Mouse (Mus musculus) T-helper 1 cell (primary cell): ENCODE results near the gene Gm38431.

Experiments
- in situ Hi-C: fragments of 300-600 bp; cut with MboI, MseI; formaldehyde crosslinking; loops from one replicate; pipeline ENCODE4 v1.15.1; 2025; ENCODE audit warnings: high pct_unique_total_duplicates

Gm38431 gene

GRCm38 (mm10) chr9:21091707-21092320 is at the start of gene Gm38431, which contains the start of gene Raver1:
Gene Gm38431, minus strand, starts transcription at chr9:21091997.
Gene Raver1, minus strand, starts transcription at chr9:21092008.
- in situ Hi-C loops, result no loop called here

GRCm38 (mm10) chr9:21138386-21138785 is 46.6 kb upstream of the Gm38431 start:
- in situ Hi-C loops, result no loop called here

GRCm38 (mm10) chr9:21137229-21137628 is 45.4 kb upstream of the Gm38431 start:
- in situ Hi-C loops, result no loop called here

GRCm38 (mm10) chr9:21136401-21136800 is 44.6 kb upstream of the Gm38431 start:
- in situ Hi-C loops, result no loop called here

GRCm38 (mm10) chr9:21135941-21136381 is 44.2 kb upstream of the Gm38431 start:
- in situ Hi-C loops, result no loop called here

GRCm38 (mm10) chr9:21135329-21135890 is 43.6 kb upstream of the Gm38431 start:
- in situ Hi-C loops, result no loop called here

- in situ Hi-C loops, result no loop called here
These were observed 43.0 kb upstream of the Gm38431 start for GRCm38 (mm10) chr9:21134595-21135328.

- in situ Hi-C loops, result no loop called here
These were observed 41.4 kb upstream of the Gm38431 start for GRCm38 (mm10) chr9:21133064-21133707.

GRCm38 (mm10) chr9:21132102-21132775 is 40.4 kb upstream of the Gm38431 start:
- in situ Hi-C loops, result no loop called here

GRCm38 (mm10) chr9:21131059-21131956 is 39.5 kb upstream of the Gm38431 start, which contains the start of gene Tyk2:
Gene Tyk2, minus strand, starts transcription at chr9:21131243.
- in situ Hi-C loops, result no loop called here

GRCm38 (mm10) chr9:21126259-21126627 is 34.4 kb upstream of the Gm38431 start:
- in situ Hi-C loops, result no loop called here

GRCm38 (mm10) chr9:21125502-21126258 is 33.9 kb upstream of the Gm38431 start:
- in situ Hi-C loops, result no loop called here

- in situ Hi-C loops, result no loop called here
These were observed 33.0 kb upstream of the Gm38431 start for GRCm38 (mm10) chr9:21124837-21125236.

- in situ Hi-C loops, result no loop called here
These were observed 29.7 kb upstream of the Gm38431 start for GRCm38 (mm10) chr9:21121483-21121882.

- in situ Hi-C loops, result no loop called here
These were observed 25.3 kb upstream of the Gm38431 start for GRCm38 (mm10) chr9:21117073-21117472.

GRCm38 (mm10) chr9:21115105-21115504 is 23.3 kb upstream of the Gm38431 start:
- in situ Hi-C loops, result no loop called here

- in situ Hi-C loops, result no loop called here
These were observed 22.4 kb upstream of the Gm38431 start for GRCm38 (mm10) chr9:21114190-21114589.

GRCm38 (mm10) chr9:21113751-21114150 is 22.0 kb upstream of the Gm38431 start:
- in situ Hi-C loops, result no loop called here

- in situ Hi-C loops, result no loop called here
These were observed 15.9 kb upstream of the Gm38431 start for GRCm38 (mm10) chr9:21107607-21108237.
